Mouse (Mus musculus): ENCODE data around the gene Gatc.
A peak's percentile ranks its signal among the peaks of the same experiment; 100 is the strongest.
"Not testable (repeated sequence)": the region's sequence is repeated elsewhere in the genome, so short reads cannot be mapped to it uniquely, and the experiment has no call there.

Gatc gene

GRCm38 (mm10) chr5:115340577-115341313 lies at the start of gene Gatc, which contains the start of gene Triap1:
Gene Gatc (minus strand): TSS chr5:115341178.
Gene Triap1 (plus strand): TSS chr5:115341225.
- DNase-seq (ENCODE audit: low spot score in 2 of 2) = peak; percentile 78 to 88

GRCm38 (mm10) chr5:115378882-115379281 lies 37.9 kb upstream of the Gatc start:
- DNase-seq (ENCODE audit: low spot score in 2 of 2) = not testable (repeated sequence)

GRCm38 (mm10) chr5:115375436-115375835 lies 34.5 kb upstream of the Gatc start:
- no peak for DNase-seq (ENCODE audit: low spot score in 2 of 2)

GRCm38 (mm10) chr5:115374204-115374820 lies 33.3 kb upstream of the Gatc start:
- DNase-seq (ENCODE audit: low spot score in 2 of 2) = no peak

- no peak for DNase-seq (ENCODE audit: low spot score in 2 of 2)
Measured at GRCm38 (mm10) chr5:115373441-115374203, 32.6 kb upstream of the Gatc start.

GRCm38 (mm10) chr5:115371736-115372135 lies 30.8 kb upstream of the Gatc start:
- DNase-seq (ENCODE audit: low spot score in 2 of 2) = peak; percentile 14 to 15

GRCm38 (mm10) chr5:115364782-115365181 lies 23.8 kb upstream of the Gatc start:
- DNase-seq (ENCODE audit: low spot score in 2 of 2) = no peak

GRCm38 (mm10) chr5:115362819-115363714 lies 22.1 kb upstream of the Gatc start:
- DNase-seq (ENCODE audit: low spot score in 2 of 2) = no peak

- no peak for DNase-seq (ENCODE audit: low spot score in 2 of 2)
Measured at GRCm38 (mm10) chr5:115362216-115362615, 21.2 kb upstream of the Gatc start.

- DNase-seq (ENCODE audit: low spot score in 2 of 2) = no peak
Measured at GRCm38 (mm10) chr5:115359851-115360372, 18.9 kb upstream of the Gatc start.

- DNase-seq (ENCODE audit: low spot score in 2 of 2) = no peak
Measured at GRCm38 (mm10) chr5:115359438-115359837, 18.5 kb upstream of the Gatc start.

- peak; percentile 72 to 85 for DNase-seq (ENCODE audit: low spot score in 2 of 2)
Measured at GRCm38 (mm10) chr5:115358872-115359271, 17.9 kb upstream of the Gatc start.

GRCm38 (mm10) chr5:115355070-115355469 lies 14.1 kb upstream of the Gatc start:
- no peak for DNase-seq (ENCODE audit: low spot score in 2 of 2)

GRCm38 (mm10) chr5:115351348-115351747 lies 10.4 kb upstream of the Gatc start:
- DNase-seq (ENCODE audit: low spot score in 2 of 2) = no peak

GRCm38 (mm10) chr5:115349225-115349555 lies 8.2 kb upstream of the Gatc start:
- DNase-seq (ENCODE audit: low spot score in 2 of 2) = no peak

- DNase-seq (ENCODE audit: low spot score in 2 of 2) = peak; percentile 96 to 98
Measured at GRCm38 (mm10) chr5:115348546-115349224, 7.7 kb upstream of the Gatc start, which contains the start of gene Cox6a1. Gene Cox6a1 (minus strand): TSS chr5:115348981.

GRCm38 (mm10) chr5:115347564-115347963 lies 6.6 kb upstream of the Gatc start:
- DNase-seq (ENCODE audit: low spot score in 2 of 2) = peak; percentile 62 to 78

- no peak for DNase-seq (ENCODE audit: low spot score in 2 of 2)
Measured at GRCm38 (mm10) chr5:115341314-115342165, 562 bp upstream of the Gatc start.

- DNase-seq (ENCODE audit: low spot score in 2 of 2) = no peak
Measured at GRCm38 (mm10) chr5:115340007-115340406, 971 bp downstream of the Gatc start.

GRCm38 (mm10) chr5:115333626-115334025 lies 7.4 kb downstream of the Gatc start:
- no peak for DNase-seq (ENCODE audit: low spot score in 2 of 2)

All from urinary bladder, postnatal 36 days (tissue).